Mouse (Mus musculus) liver, postnatal 0 days (tissue): ENCODE measurements at regions not wholly inside any gene's neighbourhood (a gene's known extent, or its start where the extent isn't known, plus 50 kb on each side); places are given as distances from the start of the nearest gene placed in this dataset.

ENCODE experiments used
- CTCF ChIP-seq: sonication (generic); IDR thresholded peaks from 2 replicates; pipeline ENCODE4 v1.5.1; 2016; ENCODE audit warnings: antibody characterized with exemption, low read depth
- EP300 ChIP-seq: IDR thresholded peaks from 2 replicates; pipeline ENCODE4 v1.6.1; 2016; ENCODE audit warnings: antibody characterized with exemption, low read depth, mild to moderate bottlenecking

DNA sequence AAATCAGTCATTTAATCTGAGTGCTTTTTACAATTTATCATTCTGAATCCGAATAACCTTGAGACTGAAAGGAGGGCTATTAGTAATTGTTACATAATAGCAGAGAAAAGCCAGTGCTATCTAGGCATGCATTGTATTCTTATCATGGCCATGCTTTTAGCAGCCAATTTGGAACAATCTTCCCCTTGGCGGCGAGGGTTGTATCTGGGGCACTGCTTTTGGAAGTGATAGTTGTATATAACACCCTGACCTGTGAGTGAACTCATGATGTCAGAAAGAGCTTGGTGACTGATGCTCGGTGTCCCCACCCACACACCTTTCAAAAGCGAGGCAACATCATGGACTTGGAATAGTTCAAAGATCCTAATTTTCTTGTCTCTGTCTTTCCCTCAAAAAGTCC is 315.2 kb downstream of the Bmper start:
- TF ChIP-seq CTCF (no peak), EP300 (no peak)
